Mouse (Mus musculus) spleen, adult 2 months (tissue): ENCODE measurements around the gene Kcnh3. TPM values are rescaled to one million over a fixed set of nuclear protein-coding genes. Genes with fewer than 3 reads are reported as not detected.

Experiments
- DNase-seq, 2 experiments: peaks; one replicate each; pipeline versions ENCODE4 v3.0.0 to v3.0.0-alpha.2; 2012 to 2021; ENCODE audit warnings: low spot score in 2 of 2, low read depth in 1 of 2
- H3K27ac ChIP-seq: fragments of 200-500 bp; 2 replicates; pipeline ENCODE4 v1.5.1; 2012; ENCODE audit warnings: low read length, inconsistent platforms; ENCODE audit not compliant: insufficient read depth
- H3K27me3 ChIP-seq: fragments of 200-500 bp; 2 replicates; pipeline ENCODE4 v1.6.1; 2012; ENCODE audit warnings: mild to moderate bottlenecking, moderate library complexity, low read length, inconsistent platforms; ENCODE audit not compliant: control insufficient read depth, insufficient read depth
- H3K36me3 ChIP-seq: fragments of 200-500 bp; 2 replicates; pipeline ENCODE4 v1.6.1; 2012; ENCODE audit warnings: mild to moderate bottlenecking, low read length, inconsistent platforms; ENCODE audit not compliant: control insufficient read depth, insufficient read depth
- H3K4me1 ChIP-seq: fragments of 200-500 bp; 2 replicates; pipeline ENCODE4 v1.6.1; 2011; ENCODE audit warnings: inconsistent platforms; ENCODE audit not compliant: control insufficient read depth, insufficient read depth, insufficient read length
- H3K4me3 ChIP-seq: fragments of 200-500 bp; 2 replicates; pipeline ENCODE4 v1.5.1; 2011; ENCODE audit warnings: mild to moderate bottlenecking, inconsistent platforms; ENCODE audit not compliant: insufficient read depth, insufficient read length; ENCODE audit errors: extremely low read depth
- CTCF ChIP-seq: fragments of 200-500 bp; IDR thresholded peaks from 2 replicates; pipeline ENCODE4 v1.5.1; 2011; ENCODE audit warnings: mild to moderate bottlenecking, inconsistent platforms; ENCODE audit not compliant: insufficient read depth, insufficient read length, insufficient replicate concordance; ENCODE audit errors: extremely low read depth
- POLR2A ChIP-seq: fragments of 200-500 bp; IDR thresholded peaks from 2 replicates; pipeline ENCODE4 v1.6.1; 2011; ENCODE audit warnings: low read depth, low read length, inconsistent platforms
- WGBS: fragments of 180-500 bp; shearing (Covaris S2); methylation state at CpG from one replicate; pipeline ENCODE4 v1.1.7; 2018; 5-methylcytosine and 5-hydroxymethylcytosine counted together
- polyA plus RNA-seq: library from polyadenylated mRNA; depleted of rRNA; stranded (reverse); fragments of >200 nt; gene quantifications from 2 replicates; pipeline ENCODE4 v1.2.3, GENCODE M21; 2012

The Kcnh3 gene
- polyA plus RNA-seq, 1 experiment, result 3.5 TPM

- no peak overlapping the region for H3K4me3 ChIP-seq
- no peak for DNase-seq
- H3K4me1 ChIP-seq, result no peaks in the 10 kb centered on the region
- WGBS, result 89% methylated on average over 10 of the region's 10 CpGs
- H3K36me3 ChIP-seq, result no peaks in the 10 kb centered on the region
- no peaks in the 10 kb centered on the region for H3K27me3 ChIP-seq
- TF ChIP-seq POLR2A (no peak), CTCF (no peak)
- H3K27ac ChIP-seq, result no peak overlapping the region
Measured at GRCm38 (mm10) chr15:99213183-99213582, 11.5 kb upstream of the Kcnh3 start.

GRCm38 (mm10) chr15:99214941-99215340, 9.7 kb upstream of the Kcnh3 start:
- 91% methylated on average over 2 of the region's 2 CpGs for WGBS
- H3K27me3 ChIP-seq, result 0 out of 2 replicates have a peak, but pooled peaks cover 1% of the 10 kb centered on the region
- H3K4me1 ChIP-seq, result no peaks in the 10 kb centered on the region
- H3K36me3 ChIP-seq, result no peaks in the 10 kb centered on the region
- H3K27ac ChIP-seq, result no peak overlapping the region
- no peak overlapping the region for H3K4me3 ChIP-seq
- DNase-seq, result peak in 1 of 2 experiments; percentile 16
- peak; percentile 22; the same call in 1 of the 2 replicates for TF ChIP-seq CTCF
- TF ChIP-seq POLR2A, result no peak

GRCm38 (mm10) chr15:99215741-99216463, 8.8 kb upstream of the Kcnh3 start:
- Histone ChIP-seq H3K36me3 (no peaks in the 10 kb centered on the region), H3K27ac (no peak overlapping the region), H3K27me3 (0 out of 2 replicates have a peak, but pooled peaks cover 1% of the 10 kb centered on the region), H3K4me3 (no peak overlapping the region), H3K4me1 (no peaks in the 10 kb centered on the region)
- no peak for DNase-seq
- WGBS, result 84% methylated on average over 11 of the region's 11 CpGs
- TF ChIP-seq POLR2A (no peak), CTCF (no peak)

- H3K4me3 ChIP-seq, result no peak overlapping the region
- no peak for DNase-seq
- H3K36me3 ChIP-seq, result no peaks in the 10 kb centered on the region
- no peak overlapping the region for H3K27ac ChIP-seq
- WGBS, result 90% methylated on average over 4 of the region's 4 CpGs
- H3K4me1 ChIP-seq, result no peaks in the 10 kb centered on the region
- no peak for TF ChIP-seq CTCF
- TF ChIP-seq POLR2A, result no peak
- 0 out of 2 replicates have a peak, but pooled peaks cover 4% of the 10 kb centered on the region for H3K27me3 ChIP-seq
Measured at GRCm38 (mm10) chr15:99217630-99218029, 7.0 kb upstream of the Kcnh3 start.

GRCm38 (mm10) chr15:99221315-99221952, 3.2 kb upstream of the Kcnh3 start:
- H3K27ac ChIP-seq, result no peak overlapping the region
- TF ChIP-seq POLR2A (no peak), CTCF (no peak)
- H3K4me1 ChIP-seq, result peaks cover 10% of the 10 kb centered on the region; the same call in 1 of the 2 replicates
- no peaks in the 10 kb centered on the region for H3K36me3 ChIP-seq
- WGBS, result 29% methylated on average over 8 of the region's 8 CpGs
- peaks cover 31% of the 10 kb centered on the region for H3K27me3 ChIP-seq
- H3K4me3 ChIP-seq, result no peak overlapping the region
- DNase-seq, result no peak

- TF ChIP-seq CTCF (no peak), POLR2A (no peak)
- 4% methylated on average over 18 of the region's 18 CpGs for WGBS
- DNase-seq, result no peak
- peaks cover 10% of the 10 kb centered on the region; the same call in 1 of the 2 replicates for H3K4me1 ChIP-seq
- H3K27me3 ChIP-seq, result peaks cover 33% of the 10 kb centered on the region
- H3K36me3 ChIP-seq, result no peaks in the 10 kb centered on the region
- no peak overlapping the region for H3K27ac ChIP-seq
- peak overlapping the region; percentile 49; the same call in 1 of the 2 replicates for H3K4me3 ChIP-seq
Measured at GRCm38 (mm10) chr15:99222794-99223584, 1.7 kb upstream of the Kcnh3 start.
